Mouse (Mus musculus) heart, adult 2 months (tissue): ENCODE data around the gene Cd3d.

Experiments used
- CTCF ChIP-seq: fragments of 200-600 bp; IDR thresholded peaks from 2 replicates; pipeline ENCODE4 v1.8.1; 2022; ENCODE audit warnings: antibody characterized with exemption, mild to moderate bottlenecking, moderate library complexity
- POLR2A ChIP-seq: fragments of 200-500 bp; IDR thresholded peaks from 2 replicates; pipeline ENCODE4 v1.6.1; 2011; ENCODE audit warnings: mild to moderate bottlenecking, low read depth, low read length, control low read depth; ENCODE audit not compliant: insufficient read depth

- no peak for TF ChIP-seq CTCF
- TF ChIP-seq POLR2A = no peak
Observed at GRCm38 (mm10) chr9:44985721-44986161, 4.2 kb downstream of the Cd3d start.
